Comparison of ENCODE assay signal across 8 mouse cellular contexts in the genomic region with DNA sequence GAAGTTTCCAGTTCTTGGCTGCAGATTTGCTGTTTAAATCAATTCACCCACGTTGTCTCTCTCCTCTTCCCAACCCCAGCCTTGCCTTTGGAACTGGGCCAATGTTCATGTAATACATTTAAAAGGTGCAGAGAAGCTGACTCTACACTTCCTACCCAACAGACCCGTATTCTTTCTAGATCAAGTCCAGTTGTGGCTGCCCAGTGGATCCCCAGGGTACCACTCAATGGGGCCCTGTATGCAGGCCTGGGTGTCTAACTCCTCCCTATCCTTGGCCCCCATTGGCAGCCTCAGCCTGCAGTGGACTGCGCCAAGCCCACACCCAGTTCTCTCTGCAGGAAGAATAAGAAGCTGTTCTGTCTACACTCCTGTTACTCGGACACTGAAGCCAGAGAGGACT. TPM values are rescaled to one million over a fixed set of nuclear protein-coding genes. Genes with fewer than 3 reads are reported as not detected.
DNase-seq lines count a peak whose midpoint lies in the region; ATAC-seq and TF ChIP-seq lines count a peak whose summit lies in the region.

A gene (plus strand): TSS at position 318 of the 400 bp plus-strand sequence.

- H3K4me1 ChIP-seq in midbrain, embryonic 16.5 days (ENCODE audit: control insufficient read depth, insufficient read depth, low read length), result no peaks in the 10 kb centered on the region
- H3K4me1 ChIP-seq in midbrain, embryonic 10.5 days, result peaks cover 2% of the 10 kb centered on the region; the same call in 1 of the 2 replicates
- peaks cover 4% of the 10 kb centered on the region for H3K4me1 ChIP-seq in intestine, embryonic 15.5 days (replicated peaks)
- peaks cover 11% of the 10 kb centered on the region; the same call in 1 of the 2 replicates for H3K4me1 ChIP-seq in lung, postnatal 0 days (ENCODE audit: insufficient read depth, low read depth, low read length)
- no peaks in the 10 kb centered on the region; the same call in 1 of the 2 replicates for H3K4me1 ChIP-seq in liver, embryonic 11.5 days (replicated peaks; ENCODE audit: control insufficient read depth, insufficient read depth, low read length)
- no peaks in the 10 kb centered on the region for H3K4me1 ChIP-seq in midbrain, embryonic 14.5 days (ENCODE audit: control insufficient read depth, insufficient read depth, low read length)

- ATAC-seq in cerebellum, adult (ENCODE audit: insufficient number of reproducible peaks, low FRiP score, low TSS enrichment), result no peak
- ATAC-seq in midbrain, embryonic 16.5 days, result 0 out of 2 replicates have a peak, but pooled peaks have one; percentile 58
- ATAC-seq in intestine, embryonic 15.5 days, result peak; percentile 75
- ATAC-seq in lung, postnatal 0 days, result no peak; the same call in 1 of the 2 replicates
- no peak for ATAC-seq in liver, embryonic 11.5 days (replicated peaks; ENCODE audit: low FRiP score)
- no peak for ATAC-seq in midbrain, embryonic 14.5 days (ENCODE audit: low FRiP score, low TSS enrichment)

- no peak for TF ChIP-seq CTCF in lung, postnatal 0 days (IDR thresholded peaks at IDR 0.05)

- no peaks in the 10 kb centered on the region for H3K27me3 ChIP-seq in midbrain, embryonic 16.5 days (ENCODE audit: control insufficient read depth, insufficient read depth, low read depth, low read length)
- no peaks in the 10 kb centered on the region for H3K27me3 ChIP-seq in midbrain, embryonic 10.5 days (ENCODE audit: low read depth, poor library complexity, severe bottlenecking)
- no peaks in the 10 kb centered on the region for H3K27me3 ChIP-seq in intestine, embryonic 15.5 days (replicated peaks)
- no peaks in the 10 kb centered on the region for H3K27me3 ChIP-seq in lung, postnatal 0 days (replicated peaks; ENCODE audit: insufficient read depth, low read length)
- H3K27me3 ChIP-seq in liver, embryonic 11.5 days (replicated peaks; ENCODE audit: control insufficient read depth, insufficient read depth, low read length), result no peaks in the 10 kb centered on the region
- H3K27me3 ChIP-seq in midbrain, embryonic 14.5 days (ENCODE audit: control insufficient read depth, insufficient read depth, low read length), result no peaks in the 10 kb centered on the region

- no peak within 1 kb of the TSS for H3K9ac ChIP-seq in midbrain, embryonic 16.5 days (ENCODE audit: low read depth, low read length)
- H3K9ac ChIP-seq in intestine, embryonic 15.5 days, result no peak within 1 kb of the TSS
- no peak within 1 kb of the TSS for H3K9ac ChIP-seq in lung, postnatal 0 days (replicated peaks; ENCODE audit: low read depth)
- H3K9ac ChIP-seq in liver, embryonic 11.5 days (ENCODE audit: low read depth, low read length), result no peak within 1 kb of the TSS
- H3K9ac ChIP-seq in midbrain, embryonic 14.5 days (replicated peaks; ENCODE audit: low read length), result no peak within 1 kb of the TSS

- H3K4me2 ChIP-seq in midbrain, embryonic 16.5 days (ENCODE audit: low read length), result no peak within 1 kb of the TSS
- 0 out of 2 replicates have a peak within 1 kb of the TSS, but pooled peaks have one; percentile 14 for H3K4me2 ChIP-seq in intestine, embryonic 15.5 days (replicated peaks)
- H3K4me2 ChIP-seq in lung, postnatal 0 days (replicated peaks; ENCODE audit: low read depth, low read length), result no peak within 1 kb of the TSS
- H3K4me2 ChIP-seq in liver, embryonic 11.5 days, result no peak within 1 kb of the TSS
- H3K4me2 ChIP-seq in midbrain, embryonic 14.5 days (ENCODE audit: low read length), result no peak within 1 kb of the TSS

- no peak within 1 kb of the TSS for H3K27ac ChIP-seq in midbrain, embryonic 16.5 days (ENCODE audit: low read length)
- no peak within 1 kb of the TSS for H3K27ac ChIP-seq in midbrain, embryonic 10.5 days (replicated peaks)
- no peak within 1 kb of the TSS for H3K27ac ChIP-seq in intestine, embryonic 15.5 days
- H3K27ac ChIP-seq in lung, postnatal 0 days (ENCODE audit: low read length), result no peak within 1 kb of the TSS
- H3K27ac ChIP-seq in liver, embryonic 11.5 days (ENCODE audit: low read depth, low read length), result no peak within 1 kb of the TSS
- H3K27ac ChIP-seq in midbrain, embryonic 14.5 days (replicated peaks; ENCODE audit: low read depth, low read length), result no peak within 1 kb of the TSS

- no peaks in the 10 kb centered on the region for H3K9me3 ChIP-seq in midbrain, embryonic 16.5 days (replicated peaks; ENCODE audit: control insufficient read depth, low read length, poor library complexity, severe bottlenecking)
- H3K9me3 ChIP-seq in midbrain, embryonic 10.5 days (replicated peaks), result no peaks in the 10 kb centered on the region
- no peaks in the 10 kb centered on the region for H3K9me3 ChIP-seq in intestine, embryonic 15.5 days
- no peaks in the 10 kb centered on the region for H3K9me3 ChIP-seq in lung, postnatal 0 days (ENCODE audit: low read length)
- H3K9me3 ChIP-seq in liver, embryonic 11.5 days (ENCODE audit: control insufficient read depth, low read length), result no peaks in the 10 kb centered on the region
- H3K9me3 ChIP-seq in midbrain, embryonic 14.5 days (ENCODE audit: control insufficient read depth, low read length), result no peaks in the 10 kb centered on the region

- TF ChIP-seq EP300 in lung, postnatal 0 days (IDR thresholded peaks at IDR 0.05), result no peak

- 0 out of 2 replicates have a peak, but pooled peaks cover 2% of the 10 kb centered on the region for H3K36me3 ChIP-seq in midbrain, embryonic 16.5 days (ENCODE audit: control insufficient read depth, insufficient read depth, low read length)
- no peaks in the 10 kb centered on the region for H3K36me3 ChIP-seq in midbrain, embryonic 10.5 days
- no peaks in the 10 kb centered on the region for H3K36me3 ChIP-seq in intestine, embryonic 15.5 days
- no peaks in the 10 kb centered on the region for H3K36me3 ChIP-seq in lung, postnatal 0 days (ENCODE audit: insufficient read depth, low read length)
- H3K36me3 ChIP-seq in liver, embryonic 11.5 days (ENCODE audit: control insufficient read depth, insufficient read depth, low read length), result no peaks in the 10 kb centered on the region
- H3K36me3 ChIP-seq in midbrain, embryonic 14.5 days (ENCODE audit: control insufficient read depth, insufficient read depth, low read length), result no peaks in the 10 kb centered on the region

- 59% methylated on average over 4 of the region's 4 CpGs for whole genome bisulfite sequencing in midbrain, embryonic 16.5 days
- WGBS in midbrain, embryonic 10.5 days, result 79% methylated on average over 4 of the region's 4 CpGs
- WGBS in intestine, embryonic 15.5 days, result 41% methylated on average over 4 of the region's 4 CpGs
- 17% methylated on average over 4 of the region's 4 CpGs for WGBS in lung, postnatal 0 days
- 69% methylated on average over 4 of the region's 4 CpGs for WGBS in liver, embryonic 11.5 days
- 66% methylated on average over 4 of the region's 4 CpGs for WGBS in midbrain, embryonic 14.5 days

- no peak within 1 kb of the TSS for H3K4me3 ChIP-seq in midbrain, embryonic 16.5 days (ENCODE audit: low read depth, low read length)
- H3K4me3 ChIP-seq in midbrain, embryonic 10.5 days, result no peak within 1 kb of the TSS
- no peak within 1 kb of the TSS for H3K4me3 ChIP-seq in intestine, embryonic 15.5 days (replicated peaks)
- no peak within 1 kb of the TSS for H3K4me3 ChIP-seq in lung, postnatal 0 days (ENCODE audit: low read depth, low read length)
- H3K4me3 ChIP-seq in liver, embryonic 11.5 days (ENCODE audit: low read depth, low read length), result no peak within 1 kb of the TSS
- H3K4me3 ChIP-seq in midbrain, embryonic 14.5 days (replicated peaks; ENCODE audit: low read depth, low read length), result no peak within 1 kb of the TSS

- DNase-seq in cerebellum, postnatal 10 days, result peak; percentile 36 to 57
- no peak for DNase-seq in midbrain, embryonic 10.5 days (ENCODE audit: low spot score)
- peak; percentile 32 for DNase-seq in lung, postnatal 0 days (ENCODE audit: low spot score)
- no peak for DNase-seq in liver, embryonic 11.5 days (ENCODE audit: low spot score)
- DNase-seq in midbrain, embryonic 14.5 days, result no peak

RNA-seq across cellular contexts. Expression of the gene that starts here (rescaled TPM):
- 0.92 and 2.1 TPM in 2 replicates for polyA plus RNA-seq in midbrain, embryonic 16.5 days (2015; fragmentation: Nextera tagmentation; extraction: Ambion mirVana)
- polyA plus RNA-seq in midbrain, embryonic 10.5 days (2016; fragmentation: Nextera tagmentation; extraction: Ambion mirVana), result not detected in 2 replicates
- 2.2 and 2.6 TPM in 2 replicates for polyA plus RNA-seq in intestine, embryonic 15.5 days (2015; fragmentation: Nextera tagmentation; extraction: Ambion mirVana)
- 1.3 and 1.9 TPM in 2 replicates for polyA plus RNA-seq in lung, postnatal 0 days (2015; fragmentation: Nextera tagmentation; extraction: Ambion mirVana)
- not detected in 2 replicates for polyA plus RNA-seq in liver, embryonic 11.5 days (2014; fragmentation: Nextera tagmentation; extraction: Ambion mirVana)
- 1.1 and 1.2 TPM in 2 replicates for polyA plus RNA-seq in midbrain, embryonic 14.5 days (2014; fragmentation: Nextera tagmentation; extraction: Ambion mirVana)

Comparison
In these comparisons a context has a peak if more than half of its experiments do, and no peak if none do; other contexts are left out.
1. ATAC-seq: peak in midbrain, embryonic 16.5 days (single experiment) and intestine, embryonic 15.5 days (single experiment); none in cerebellum, adult (single experiment), lung, postnatal 0 days (single experiment), liver, embryonic 11.5 days (single experiment) and midbrain, embryonic 14.5 days (single experiment).
2. DNase-seq: peak in cerebellum, postnatal 10 days (2 of 2) and lung, postnatal 0 days (single experiment); none in midbrain, embryonic 10.5 days (single experiment), liver, embryonic 11.5 days (single experiment) and midbrain, embryonic 14.5 days (single experiment).